Comparison of ENCODE assay signal across 11 mouse cellular contexts in genomic region chr16:3745656-3746055, GRCm38 (mm10). TPM values are rescaled to one million over a fixed set of nuclear protein-coding genes. Genes with fewer than 3 reads are reported as not detected.
DNase-seq lines count a peak whose midpoint lies in the region; ATAC-seq lines count a peak whose summit lies in the region.
"Had no signal": no experiment of that assay in that cellular context is flagged by ENCODE, and none has a peak within 500 bp of the region (broad histone marks: within the 10 kb centered on the region; RNA-seq: fewer than 3 reads in every experiment).

No protein-coding gene starts in this region.

- intact Hi-C loops in heart, postnatal 25 days (cut with DNase I) = loop anchor here (10.0 kb wide), 2 partner anchors 99 to 159 kb away; partner anchors contain the start of genes 1700037C18Rik, Cluap1 and Zfp174
- intact Hi-C loops in gastrocnemius, postnatal 36 days (cut with DNase I) = loop anchor here (10.0 kb wide), 1 partner anchor 159 kb away; the partner anchor contains the start of genes 1700037C18Rik and Cluap1

- WGBS in heart, embryonic 15.5 days = 84% methylated on average over 4 of the region's 4 CpGs
- WGBS in hindbrain, embryonic 14.5 days = 85% methylated on average over 4 of the region's 4 CpGs
- WGBS in midbrain, embryonic 13.5 days = 90% methylated on average over 4 of the region's 4 CpGs

- H3K27me3 ChIP-seq in heart, embryonic 15.5 days = no peaks in the 10 kb centered on the region
- no peaks in the 10 kb centered on the region for H3K27me3 ChIP-seq in hindbrain, embryonic 14.5 days (ENCODE audit: control insufficient read depth, insufficient read depth, low read length)
- no peaks in the 10 kb centered on the region for H3K27me3 ChIP-seq in midbrain, embryonic 13.5 days
- H3K27me3 ChIP-seq: Patski had no signal

- H3K4me3 ChIP-seq in heart, embryonic 15.5 days = peak overlapping the region; percentile 88
- peak overlapping the region; percentile 75; the same call in 1 of the 2 replicates for H3K4me3 ChIP-seq in brown adipose tissue, adult 24 weeks (ENCODE audit: insufficient read depth, low read depth, low read length)
- 0 out of 2 replicates have a peak overlapping the region, but pooled peaks have one; percentile 4 for H3K4me3 ChIP-seq in hindbrain, embryonic 14.5 days (replicated peaks; ENCODE audit: low read length)
- H3K4me3 ChIP-seq in midbrain, embryonic 13.5 days (replicated peaks) = peak overlapping the region; percentile 70

- H3K9me3 ChIP-seq in heart, embryonic 15.5 days (replicated peaks) = peaks cover 19% of the 10 kb centered on the region
- H3K9me3 ChIP-seq in hindbrain, embryonic 14.5 days (ENCODE audit: control insufficient read depth, low read length) = peaks cover 28% of the 10 kb centered on the region
- peaks cover 25% of the 10 kb centered on the region for H3K9me3 ChIP-seq in midbrain, embryonic 13.5 days

- H3K36me3 ChIP-seq in heart, embryonic 15.5 days = peaks cover 51% of the 10 kb centered on the region
- H3K36me3 ChIP-seq in hindbrain, embryonic 14.5 days (replicated peaks; ENCODE audit: control insufficient read depth, insufficient read depth) = peaks cover 43% of the 10 kb centered on the region
- peaks cover 45% of the 10 kb centered on the region for H3K36me3 ChIP-seq in midbrain, embryonic 13.5 days

- no peak for ATAC-seq in heart, embryonic 15.5 days (replicated peaks; ENCODE audit: insufficient number of reproducible peaks, insufficient read depth, low FRiP score, low read depth)
- no peak for ATAC-seq in hindbrain, embryonic 14.5 days (ENCODE audit: low FRiP score)
- no peak for ATAC-seq in midbrain, embryonic 13.5 days
- ATAC-seq: Patski had no signal

- peak overlapping the region; percentile 91 for H3K4me2 ChIP-seq in heart, embryonic 15.5 days
- peak overlapping the region; percentile 73 for H3K4me2 ChIP-seq in hindbrain, embryonic 14.5 days (replicated peaks)
- peak overlapping the region; percentile 90 for H3K4me2 ChIP-seq in midbrain, embryonic 13.5 days (replicated peaks)

- no peak for DNase-seq in heart, postnatal 25 days (ENCODE audit: low spot score)
- no peak for DNase-seq in hindbrain, embryonic 14.5 days (ENCODE audit: low spot score)
- no peak for DNase-seq in left cerebral cortex, adult 11 months (ENCODE audit: low spot score)
- no peak for DNase-seq in gastrocnemius, postnatal 36 days
- no peak for DNase-seq in thymus, postnatal 10 days (ENCODE audit: low spot score in 2 of 2)
- DNase-seq: embryo, embryonic 11 days had no signal

- H3K27ac ChIP-seq in heart, embryonic 15.5 days = no peak overlapping the region
- no peak overlapping the region for H3K27ac ChIP-seq in brown adipose tissue, adult 24 weeks (replicated peaks; ENCODE audit: low read depth, low read length)
- no peak overlapping the region for H3K27ac ChIP-seq in hindbrain, embryonic 14.5 days
- H3K27ac ChIP-seq in midbrain, embryonic 13.5 days = no peak overlapping the region

- H3K4me1 ChIP-seq in heart, embryonic 15.5 days (replicated peaks) = peaks cover 23% of the 10 kb centered on the region
- H3K4me1 ChIP-seq in brown adipose tissue, adult 24 weeks (ENCODE audit: control insufficient read depth, insufficient read depth, insufficient read length, low read length) = peaks cover 7% of the 10 kb centered on the region
- peaks cover 26% of the 10 kb centered on the region for H3K4me1 ChIP-seq in hindbrain, embryonic 14.5 days (replicated peaks; ENCODE audit: control insufficient read depth, insufficient read depth, low read length)
- H3K4me1 ChIP-seq in midbrain, embryonic 13.5 days (replicated peaks) = peaks cover 30% of the 10 kb centered on the region

- H3K9ac ChIP-seq in heart, embryonic 15.5 days = no peak overlapping the region
- no peak overlapping the region for H3K9ac ChIP-seq in hindbrain, embryonic 14.5 days
- no peak overlapping the region for H3K9ac ChIP-seq in midbrain, embryonic 13.5 days (replicated peaks)

RNA-seq across cellular contexts. Expression of gene Zfp263, which starts 1.8 kb away (rescaled TPM):
- 26.5 and 33.1 TPM in 2 replicates for polyA plus RNA-seq in heart, embryonic 15.5 days (2015; fragmentation: Nextera tagmentation; extraction: Ambion mirVana)
- 1 to 10 TPM; 7.7 to 9.5 TPM for total RNA-seq in heart, postnatal 25 days (2021)
- 6.6 and 6.8 TPM in 2 replicates for polyA plus RNA-seq in brown adipose tissue, adult 24 weeks (2012; ENCODE audit: insufficient read depth, insufficient read length, missing spikeins)
- polyA plus RNA-seq in hindbrain, embryonic 14.5 days (2014; fragmentation: Nextera tagmentation; extraction: Ambion mirVana) = 27.9 and 30.8 TPM in 2 replicates
- 61.1 and 63.5 TPM in 2 replicates for polyA plus RNA-seq in midbrain, embryonic 13.5 days (2015; fragmentation: Nextera tagmentation; extraction: Ambion mirVana)
- total RNA-seq in gastrocnemius, postnatal 36 days (2021) = 1 to 10 TPM; 4.4 to 6.1 TPM

RNA-seq across cellular contexts. Expression of gene Mefv, which starts 27.8 kb away (rescaled TPM):
- 0.09 TPM in 1 of 2 replicates, not detected in the other for polyA plus RNA-seq in heart, embryonic 15.5 days (2015; fragmentation: Nextera tagmentation; extraction: Ambion mirVana)
- not detected for total RNA-seq in heart, postnatal 25 days (2021)
- polyA plus RNA-seq in brown adipose tissue, adult 24 weeks (2012; ENCODE audit: insufficient read depth, insufficient read length, missing spikeins) = not detected in 2 replicates
- not detected in 2 replicates for polyA plus RNA-seq in hindbrain, embryonic 14.5 days (2014; fragmentation: Nextera tagmentation; extraction: Ambion mirVana)
- not detected in 2 replicates for polyA plus RNA-seq in midbrain, embryonic 13.5 days (2015; fragmentation: Nextera tagmentation; extraction: Ambion mirVana)
- not detected for total RNA-seq in gastrocnemius, postnatal 36 days (2021)
- total RNA-seq: left cerebral cortex, adult 18-20 months had no signal
- polyA plus RNA-seq: Patski had no signal

Comparison
In these comparisons a context has a peak if more than half of its experiments do, and no peak if none do; other contexts are left out.
1. H3K4me3 ChIP-seq: peak in every context shown above with its lines; median percentile 88 in heart, embryonic 15.5 days; 75 in brown adipose tissue, adult 24 weeks; 70 in midbrain, embryonic 13.5 days; 4 in hindbrain, embryonic 14.5 days.